In genomic region chr10:84514038-84514578, GRCm38 (mm10) we compare ENCODE assay signal across 9 mouse cellular contexts. TPM values are rescaled to one million over a fixed set of nuclear protein-coding genes. Genes with fewer than 3 reads are reported as not detected.
A peak's percentile ranks its signal among the peaks of the same experiment; 100 is the strongest.
DNase-seq lines count a peak whose midpoint lies in the region; ATAC-seq and TF ChIP-seq lines count a peak whose summit lies in the region.
"Had no signal": no experiment of that assay in that cellular context is flagged by ENCODE, and none has a peak within 500 bp of the region (broad histone marks: within the 10 kb centered on the region; RNA-seq: fewer than 3 reads in every experiment).

No protein-coding gene starts in this region.

- H3K36me3 ChIP-seq in midbrain, embryonic 10.5 days, result no peaks in the 10 kb centered on the region
- no peaks in the 10 kb centered on the region for H3K36me3 ChIP-seq in midbrain, embryonic 13.5 days
- H3K36me3 ChIP-seq in heart, postnatal 0 days (replicated peaks; ENCODE audit: control insufficient read depth, insufficient read depth, low read length), result no peaks in the 10 kb centered on the region
- H3K36me3 ChIP-seq in liver, postnatal 0 days (replicated peaks; ENCODE audit: insufficient read depth, low read length), result no peaks in the 10 kb centered on the region
- H3K36me3 ChIP-seq: heart, embryonic 13.5 days had no signal

- no peak overlapping the region for H3K4me2 ChIP-seq in midbrain, embryonic 13.5 days (replicated peaks)
- H3K4me2 ChIP-seq in heart, postnatal 0 days (ENCODE audit: low read depth, low read length), result no peak overlapping the region
- no peak overlapping the region for H3K4me2 ChIP-seq in liver, postnatal 0 days (ENCODE audit: low read depth, low read length)
- H3K4me2 ChIP-seq: heart, embryonic 13.5 days had no signal

- TF ChIP-seq POLR2A in cerebellum, adult 2 months (IDR thresholded peaks at IDR 0.05; ENCODE audit: borderline replicate concordance, insufficient read depth, low read length), result no peak

- peaks cover 5% of the 10 kb centered on the region; the same call in 1 of the 2 replicates for H3K4me1 ChIP-seq in midbrain, embryonic 10.5 days
- no peaks in the 10 kb centered on the region for H3K4me1 ChIP-seq in midbrain, embryonic 13.5 days (replicated peaks)
- H3K4me1 ChIP-seq in cerebellum, adult 2 months (ENCODE audit: control insufficient read depth, insufficient read depth, low read length), result no peaks in the 10 kb centered on the region
- H3K4me1 ChIP-seq in heart, postnatal 0 days (ENCODE audit: control insufficient read depth, insufficient read depth), result no peaks in the 10 kb centered on the region
- H3K4me1 ChIP-seq in liver, postnatal 0 days (ENCODE audit: insufficient read depth), result peaks cover 3% of the 10 kb centered on the region; the same call in 1 of the 2 replicates

- TF ChIP-seq EP300 in heart, postnatal 0 days (IDR thresholded peaks at IDR 0.05; ENCODE audit: low read depth), result no peak
- no peak for TF ChIP-seq EP300 in liver, postnatal 0 days (IDR thresholded peaks at IDR 0.05; ENCODE audit: low read depth)

- no peaks in the 10 kb centered on the region; the same call in 1 of the 2 replicates for H3K9me3 ChIP-seq in midbrain, embryonic 10.5 days (replicated peaks)
- H3K9me3 ChIP-seq in midbrain, embryonic 13.5 days, result no peaks in the 10 kb centered on the region
- no peaks in the 10 kb centered on the region for H3K9me3 ChIP-seq in heart, postnatal 0 days (replicated peaks; ENCODE audit: control insufficient read depth, low read length)
- no peaks in the 10 kb centered on the region for H3K9me3 ChIP-seq in liver, postnatal 0 days (ENCODE audit: low read length)
- H3K9me3 ChIP-seq: heart, embryonic 13.5 days had no signal

- H3K4me3 ChIP-seq in midbrain, embryonic 10.5 days, result no peak overlapping the region
- H3K4me3 ChIP-seq in midbrain, embryonic 13.5 days (replicated peaks), result no peak overlapping the region
- no peak overlapping the region for H3K4me3 ChIP-seq in cerebellum, adult 2 months (replicated peaks; ENCODE audit: insufficient read depth, low read depth, low read length)
- no peak overlapping the region for H3K4me3 ChIP-seq in heart, postnatal 0 days (ENCODE audit: low read depth, low read length)
- no peak overlapping the region for H3K4me3 ChIP-seq in liver, postnatal 0 days (ENCODE audit: low read depth, low read length)
- H3K4me3 ChIP-seq: heart, embryonic 13.5 days; myocyte had no signal

- ATAC-seq in midbrain, embryonic 13.5 days, result no peak
- ATAC-seq in heart, postnatal 0 days (ENCODE audit: insufficient read depth, low read depth), result no peak
- peak; percentile 55 for ATAC-seq in liver, postnatal 0 days

- 42% methylated on average over 5 of the region's 5 CpGs for WGBS in midbrain, embryonic 10.5 days
- WGBS in midbrain, embryonic 13.5 days, result 45% methylated on average over 5 of the region's 5 CpGs
- WGBS in cerebellum, adult 2 months, result 35% methylated on average over 5 of the region's 5 CpGs
- WGBS in heart, postnatal 0 days, result 24% methylated on average over 5 of the region's 5 CpGs
- 38% methylated on average over 5 of the region's 5 CpGs for WGBS in liver, postnatal 0 days (ENCODE audit: insufficient replicate concordance)

- peak; percentile 73 for TF ChIP-seq CTCF in cerebellum, adult 2 months (IDR thresholded peaks at IDR 0.05; ENCODE audit: borderline replicate concordance, insufficient read depth, low read depth, low read length)
- TF ChIP-seq CTCF in heart, postnatal 0 days (IDR thresholded peaks at IDR 0.05; ENCODE audit: low read depth), result peak; percentile 89
- TF ChIP-seq CTCF in liver, postnatal 0 days (IDR thresholded peaks at IDR 0.05; ENCODE audit: low read depth), result peak; percentile 94

- no peak overlapping the region for H3K9ac ChIP-seq in midbrain, embryonic 13.5 days (replicated peaks)
- H3K9ac ChIP-seq in heart, postnatal 0 days (replicated peaks; ENCODE audit: low read depth, low read length), result no peak overlapping the region
- H3K9ac ChIP-seq in liver, postnatal 0 days (replicated peaks), result no peak overlapping the region
- H3K9ac ChIP-seq: heart, embryonic 13.5 days had no signal

- DNase-seq in midbrain, embryonic 10.5 days (ENCODE audit: low spot score), result peak; percentile 74
- peak; percentile 95 for DNase-seq in NIH3T3 (ENCODE audit: low read depth)
- DNase-seq in cerebellum, adult 2 months, result peak; percentile 46 to 69
- peak; percentile 34 for DNase-seq in heart, postnatal 0 days (ENCODE audit: low spot score)
- peak; percentile 83 for DNase-seq in liver, postnatal 0 days
- DNase-seq in spleen, adult 12 weeks (ENCODE audit: low spot score), result peak; percentile 48

- peak overlapping the region; percentile 39; the same call in 1 of the 2 replicates for H3K27ac ChIP-seq in midbrain, embryonic 10.5 days (replicated peaks)
- no peak overlapping the region for H3K27ac ChIP-seq in midbrain, embryonic 13.5 days
- no peak overlapping the region for H3K27ac ChIP-seq in cerebellum, adult 2 months (ENCODE audit: insufficient read depth, low read length)
- no peak overlapping the region for H3K27ac ChIP-seq in heart, postnatal 0 days (ENCODE audit: low read depth)
- H3K27ac ChIP-seq in liver, postnatal 0 days (ENCODE audit: low read depth), result no peak overlapping the region
- H3K27ac ChIP-seq: heart, embryonic 13.5 days had no signal

- H3K27me3 ChIP-seq in midbrain, embryonic 10.5 days (ENCODE audit: low read depth, poor library complexity, severe bottlenecking), result no peaks in the 10 kb centered on the region
- H3K27me3 ChIP-seq in midbrain, embryonic 13.5 days, result no peaks in the 10 kb centered on the region
- H3K27me3 ChIP-seq in cerebellum, adult 2 months (ENCODE audit: control insufficient read depth, insufficient read depth, low read length), result no peaks in the 10 kb centered on the region
- no peaks in the 10 kb centered on the region for H3K27me3 ChIP-seq in heart, postnatal 0 days (ENCODE audit: control insufficient read depth, insufficient read depth, low read length)
- H3K27me3 ChIP-seq in liver, postnatal 0 days (ENCODE audit: insufficient read depth, low read length), result 0 out of 2 replicates have a peak, but pooled peaks cover 2% of the 10 kb centered on the region
- H3K27me3 ChIP-seq: heart, embryonic 13.5 days had no signal

RNA-seq across cellular contexts. Expression of gene Ckap4, which starts 19.8 kb away (rescaled TPM):
- polyA plus RNA-seq in midbrain, embryonic 10.5 days (2016; fragmentation: Nextera tagmentation; extraction: Ambion mirVana), result 66.1 and 69.7 TPM in 2 replicates
- 48.7 and 60.9 TPM in 2 replicates for polyA plus RNA-seq in midbrain, embryonic 13.5 days (2015; fragmentation: Nextera tagmentation; extraction: Ambion mirVana)
- 20.4 and 21.0 TPM in 2 replicates for polyA plus RNA-seq in cerebellum, adult 2 months (2012; rRNA removed)
- total RNA-seq in heart, postnatal 0 days (2014; rRNA removed; ENCODE audit: low replicate concordance), result 59.8 and 83.8 TPM in 2 replicates
- 42.6 and 45.6 TPM in 2 replicates for polyA plus RNA-seq in heart, postnatal 0 days (2015; fragmentation: Nextera tagmentation; extraction: Ambion mirVana)
- polyA plus RNA-seq in liver, postnatal 0 days (2015; fragmentation: Nextera tagmentation; extraction: Ambion mirVana), result 10.3 and 10.6 TPM in 2 replicates

Comparison
In these comparisons a context has a peak if more than half of its experiments do, and no peak if none do; other contexts are left out.
1. DNase-seq: peak in every context shown above with its lines; median percentile 95 in NIH3T3; 83 in liver, postnatal 0 days; 74 in midbrain, embryonic 10.5 days; 58 in cerebellum, adult 2 months; 48 in spleen, adult 12 weeks; 34 in heart, postnatal 0 days.